Mouse (Mus musculus) heart, embryonic 11.5 days (tissue): ENCODE data around the gene Rassf1. TPM values are rescaled to one million over a fixed set of nuclear protein-coding genes. Genes with fewer than 3 reads are reported as not detected.

Experiments used
- ATAC-seq: fragments of 200-750 bp; cut with Nextera tagmentation; replicated peaks from 2 replicates; pipeline ENCODE4 v1.8.0; 2017; ENCODE audit warnings: moderate library complexity; ENCODE audit not compliant: insufficient number of reproducible peaks, low FRiP score, low TSS enrichment
- H3K27ac ChIP-seq: fragments of 300-500 bp; sonication (generic); 2 replicates; pipeline ENCODE4 v1.5.1; 2014; ENCODE audit warnings: mild to moderate bottlenecking, low read depth, low read length
- H3K27me3 ChIP-seq: fragments of 300-500 bp; sonication (generic); 2 replicates; pipeline ENCODE4 v1.6.1; 2014; ENCODE audit warnings: mild to moderate bottlenecking, low read length, mixed read lengths; ENCODE audit not compliant: control insufficient read depth, insufficient read depth
- H3K36me3 ChIP-seq: fragments of 300-500 bp; sonication (generic); 2 replicates; pipeline ENCODE4 v1.6.1; 2014; ENCODE audit warnings: mild to moderate bottlenecking, low read length, moderate library complexity, mixed read lengths; ENCODE audit not compliant: control insufficient read depth, insufficient read depth
- H3K4me1 ChIP-seq: fragments of 300-500 bp; sonication (generic); 2 replicates; pipeline ENCODE4 v1.6.1; 2014; ENCODE audit warnings: low read length; ENCODE audit not compliant: control insufficient read depth, insufficient read depth
- H3K4me2 ChIP-seq: fragments of 300-500 bp; sonication (generic); 2 replicates; pipeline ENCODE4 v1.6.1; 2014; ENCODE audit warnings: mild to moderate bottlenecking, moderate library complexity
- H3K4me3 ChIP-seq: fragments of 300-500 bp; sonication (generic); 2 replicates; pipeline ENCODE4 v1.5.1; 2014; ENCODE audit warnings: low read depth, low read length
- H3K9ac ChIP-seq: fragments of 300-500 bp; sonication (generic); 2 replicates; pipeline ENCODE4 v1.6.1; 2014; ENCODE audit warnings: mild to moderate bottlenecking, low read depth, low read length, moderate library complexity
- H3K9me3 ChIP-seq: fragments of 300-500 bp; sonication (generic); replicated peaks from 2 replicates; pipeline ENCODE4 v1.6.1; 2016; ENCODE audit warnings: low read length; ENCODE audit not compliant: control insufficient read depth
- WGBS: fragments of 180-500 bp; shearing (Covaris S2); extraction: QIAGEN DNeasy Blood & Tissue Kit; methylation state at CpG from one replicate; pipeline ENCODE4 v1.1.7; 2014; ENCODE audit not compliant: insufficient replicate concordance; 5-methylcytosine and 5-hydroxymethylcytosine counted together
- polyA plus RNA-seq: library from polyadenylated mRNA; unstranded; fragments of >200 nt; fragmentation: Nextera tagmentation; extraction: Ambion mirVana; gene quantifications from 2 replicates; pipeline ENCODE4 v1.2.1, GENCODE M21; 2014

Gene Rassf1
- polyA plus RNA-seq, 1 experiment from 2014 or later, result 38.9 TPM

GRCm38 (mm10) chr9:107594281-107595062 lies 43.1 kb downstream of the Rassf1 start:
- Histone ChIP-seq H3K4me1 (peaks cover 33% of the 10 kb centered on the region), H3K36me3 (peaks cover 33% of the 10 kb centered on the region), H3K4me2 (no peak overlapping the region), H3K9me3 (no peaks in the 10 kb centered on the region), H3K27ac (no peak overlapping the region), H3K9ac (no peak overlapping the region), H3K4me3 (no peak overlapping the region), H3K27me3 (peaks cover 11% of the 10 kb centered on the region)
- WGBS, result 80% methylated on average over 8 of the region's 8 CpGs
- no peak for ATAC-seq

DNA sequence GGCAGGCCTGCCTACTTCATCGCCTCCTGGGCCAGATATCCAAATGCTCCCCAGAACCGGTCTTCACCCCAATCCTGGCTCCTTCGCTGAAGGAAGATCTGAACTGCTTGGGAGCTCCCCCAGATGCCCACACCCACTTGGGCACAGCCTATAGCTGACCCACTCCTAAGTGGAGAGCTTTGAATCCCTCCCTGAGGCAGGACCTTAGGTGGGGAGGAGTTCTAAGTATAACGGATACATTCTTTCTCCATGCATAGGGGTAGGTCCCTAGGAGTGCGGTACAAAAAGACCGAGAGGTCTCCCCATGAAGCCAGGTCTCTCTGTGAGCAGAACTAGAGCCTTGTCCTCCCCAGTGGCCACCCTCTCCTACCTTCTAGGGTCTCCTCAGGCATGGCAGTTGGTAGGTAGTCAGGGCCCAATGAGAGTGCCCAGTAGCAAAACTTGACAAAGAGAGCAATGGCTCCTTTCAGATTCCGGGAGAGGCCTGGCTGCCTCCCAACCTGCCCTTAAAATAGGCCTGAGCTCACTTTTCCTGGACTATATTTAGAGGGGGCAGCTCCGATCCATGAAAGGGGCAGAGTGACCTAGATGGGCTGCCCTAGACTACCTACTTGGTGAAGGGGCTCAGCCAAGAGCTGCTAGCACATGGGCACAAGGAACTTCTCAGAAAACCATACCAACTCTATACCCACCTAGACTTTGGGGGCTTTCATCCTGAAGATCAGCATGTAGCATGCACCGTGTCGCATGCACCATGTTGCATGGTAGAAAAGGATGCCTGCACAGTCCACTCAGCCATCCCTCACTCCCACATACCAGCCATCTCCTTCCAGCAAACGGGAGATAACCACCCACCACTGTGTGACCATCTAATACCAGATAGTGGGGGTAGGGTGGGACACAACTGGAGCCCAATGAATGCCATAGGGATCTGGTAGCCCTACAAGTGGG lies 45.5 kb downstream of the Rassf1 start:
- peak overlapping the region; percentile 91 for H3K27ac ChIP-seq
- ATAC-seq, result no peak
- peak overlapping the region; percentile 65 for H3K9ac ChIP-seq

GRCm38 (mm10) chr9:107598385-107598784 lies 47.0 kb downstream of the Rassf1 start:
- WGBS, result 69% methylated on average over 5 of the region's 5 CpGs
- H3K9me3 ChIP-seq, result no peaks in the 10 kb centered on the region
- no peak overlapping the region for H3K9ac ChIP-seq
- ATAC-seq, result no peak
- peaks cover 23% of the 10 kb centered on the region for H3K4me1 ChIP-seq
- peaks cover 5% of the 10 kb centered on the region; the same call in 1 of the 2 replicates for H3K36me3 ChIP-seq
- H3K4me3 ChIP-seq, result no peak overlapping the region
- no peak overlapping the region for H3K27ac ChIP-seq
- peaks cover 25% of the 10 kb centered on the region for H3K27me3 ChIP-seq
- no peak overlapping the region for H3K4me2 ChIP-seq

More for the DNA sequence above, 45.5 kb downstream of the Rassf1 start:
- Histone ChIP-seq H3K4me2 (peak overlapping the region; percentile 65), H3K4me1 (peaks cover 24% of the 10 kb centered on the region), H3K9me3 (no peaks in the 10 kb centered on the region), H3K4me3 (peak overlapping the region; percentile 30), H3K27me3 (peaks cover 25% of the 10 kb centered on the region), H3K36me3 (peaks cover 17% of the 10 kb centered on the region)
- 68% methylated on average over 11 of the region's 11 CpGs for WGBS

DNA sequence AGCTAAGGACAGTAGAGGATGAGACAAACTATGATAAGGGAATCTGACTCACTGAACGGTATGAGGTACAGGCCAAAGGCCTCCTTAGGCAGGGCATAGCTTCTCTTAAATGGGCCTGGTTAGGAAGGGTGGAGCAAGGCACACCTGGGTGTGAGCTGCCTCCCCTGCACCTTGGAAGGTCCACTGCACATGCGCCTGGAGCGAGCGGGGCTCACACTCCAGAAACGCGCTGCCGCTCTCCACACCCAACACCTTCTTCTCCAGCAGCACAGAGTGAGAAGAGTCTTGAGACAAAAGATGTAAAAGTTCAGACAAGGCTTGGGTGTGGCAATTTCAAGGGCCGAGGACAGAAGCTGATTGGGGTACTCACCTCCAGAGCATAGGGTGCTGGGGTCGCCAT lies 48.1 kb downstream of the Rassf1 start:
- Histone ChIP-seq H3K4me2 (no peak overlapping the region), H3K9me3 (no peaks in the 10 kb centered on the region), H3K27ac (no peak overlapping the region), H3K4me3 (no peak overlapping the region), H3K27me3 (peaks cover 31% of the 10 kb centered on the region), H3K4me1 (peaks cover 29% of the 10 kb centered on the region), H3K36me3 (no peaks in the 10 kb centered on the region), H3K9ac (no peak overlapping the region)
- no peak for ATAC-seq
- WGBS, result 73% methylated on average over 9 of the region's 9 CpGs

DNA sequence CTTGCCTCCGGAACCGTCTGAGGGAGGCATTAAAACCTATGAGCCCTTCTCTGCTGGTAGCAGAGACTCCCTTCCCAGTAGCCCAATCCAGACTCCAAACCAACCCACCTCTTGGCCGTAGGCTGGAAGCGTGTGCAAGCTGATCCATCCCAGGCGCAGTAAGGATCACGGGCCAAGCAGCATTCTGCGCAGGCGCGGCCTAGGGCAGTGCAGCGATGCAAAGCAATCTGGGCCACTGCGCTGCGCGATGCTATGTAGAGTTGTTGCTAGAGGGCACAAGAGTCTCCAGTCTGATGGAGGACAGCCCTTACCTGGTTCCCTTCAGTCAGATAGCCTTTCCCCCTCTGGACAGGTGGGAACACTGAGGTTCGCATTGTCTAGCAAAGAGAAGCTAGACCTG lies 48.5 kb downstream of the Rassf1 start:
- Histone ChIP-seq H3K9me3 (no peaks in the 10 kb centered on the region), H3K9ac (no peak overlapping the region), H3K36me3 (no peaks in the 10 kb centered on the region), H3K27ac (no peak overlapping the region), H3K4me2 (no peak overlapping the region), H3K4me3 (no peak overlapping the region), H3K4me1 (peaks cover 33% of the 10 kb centered on the region), H3K27me3 (peaks cover 32% of the 10 kb centered on the region)
- ATAC-seq, result no peak
- WGBS, result 59% methylated on average over 14 of the region's 14 CpGs

DNA sequence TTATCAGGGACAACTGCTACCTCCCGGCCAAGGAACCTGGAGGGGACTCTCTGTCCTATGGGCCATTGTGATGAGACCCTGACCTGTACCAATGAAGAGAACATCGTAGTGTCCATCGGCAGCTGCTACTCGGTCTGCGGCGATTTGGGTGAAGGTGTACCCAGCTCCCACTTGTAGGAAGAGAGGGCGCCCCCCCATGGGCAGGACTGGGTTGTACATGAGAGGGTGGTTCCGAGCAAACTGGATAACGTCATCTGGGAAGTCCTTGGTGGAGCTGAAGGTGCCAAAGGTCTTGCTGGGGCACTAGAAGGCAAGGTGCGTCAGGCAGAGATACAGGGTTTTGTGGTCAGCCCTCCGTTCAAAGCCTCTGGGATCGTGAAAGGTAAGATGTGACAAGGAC lies 49.4 kb downstream of the Rassf1 start:
- Histone ChIP-seq H3K27me3 (peaks cover 36% of the 10 kb centered on the region), H3K4me1 (peaks cover 39% of the 10 kb centered on the region), H3K9me3 (no peaks in the 10 kb centered on the region), H3K27ac (no peak overlapping the region), H3K36me3 (no peaks in the 10 kb centered on the region), H3K9ac (no peak overlapping the region), H3K4me2 (no peak overlapping the region), H3K4me3 (no peak overlapping the region)
- no peak for ATAC-seq
- WGBS, result 73% methylated on average over 12 of the region's 12 CpGs

GRCm38 (mm10) chr9:107601275-107601674 lies 49.9 kb downstream of the Rassf1 start:
- Histone ChIP-seq H3K4me3 (no peak overlapping the region), H3K4me1 (peaks cover 34% of the 10 kb centered on the region), H3K9ac (no peak overlapping the region), H3K27me3 (peaks cover 38% of the 10 kb centered on the region), H3K36me3 (no peaks in the 10 kb centered on the region), H3K9me3 (no peaks in the 10 kb centered on the region), H3K27ac (no peak overlapping the region), H3K4me2 (no peak overlapping the region)
- WGBS, result 84% methylated on average over 11 of the region's 11 CpGs
- no peak for ATAC-seq

- H3K4me1 ChIP-seq, result peaks cover 35% of the 10 kb centered on the region
Observed at GRCm38 (mm10) chr9:107602068-107602648, 50.8 kb downstream of the Rassf1 start.

More at GRCm38 (mm10) chr9:107602068-107602648, 50.8 kb downstream of the Rassf1 start:
- H3K9ac ChIP-seq, result peak overlapping the region; percentile 46; the same call in 1 of the 2 replicates
- H3K4me3 ChIP-seq, result no peak overlapping the region
- H3K4me2 ChIP-seq, result peak overlapping the region; percentile 31; the same call in 1 of the 2 replicates
- no peak for ATAC-seq
- WGBS, result 8% methylated on average over 10 of the region's 10 CpGs
- H3K9me3 ChIP-seq, result no peaks in the 10 kb centered on the region
- no peak overlapping the region for H3K27ac ChIP-seq
- H3K36me3 ChIP-seq, result no peaks in the 10 kb centered on the region
- H3K27me3 ChIP-seq, result peaks cover 38% of the 10 kb centered on the region
